Mouse (Mus musculus): Measurements from ENCODE around the gene Slc6a18. TPM values are rescaled to one million over a fixed set of nuclear protein-coding genes. Genes with fewer than 3 reads are reported as not detected.

Slc6a18 gene
- not detected in 2 replicates for polyA plus RNA-seq (2014; fragmentation: Nextera tagmentation; extraction: Ambion mirVana)

- H3K9ac ChIP-seq (ENCODE audit: low read length): no peak within 1 kb of the TSS
- DNase-seq (ENCODE audit: low spot score): no peak
- no peaks in the 10 kb centered on the region for H3K9me3 ChIP-seq (ENCODE audit: control insufficient read depth, low read length)
Measured at GRCm38 (mm10) chr13:73677853-73678252, at the start of gene Slc6a18. Gene Slc6a18, minus strand, starts transcription at chr13:73678023.

GRCm38 (mm10) chr13:73725315-73725714 lies 47.5 kb upstream of the Slc6a18 start:
- WGBS: 86% methylated on average over 5 of the region's 5 CpGs
- Histone ChIP-seq H3K27me3 (ENCODE audit: control insufficient read depth, insufficient read depth, low read length) (no peaks in the 10 kb centered on the region), H3K4me3 (ENCODE audit: low read depth, low read length) (no peak overlapping the region), H3K4me2 (ENCODE audit: low read depth, severe bottlenecking) (no peak overlapping the region), H3K9me3 (ENCODE audit: control insufficient read depth, low read length) (no peaks in the 10 kb centered on the region), H3K27ac (replicated peaks; ENCODE audit: low read depth, low read length) (no peak overlapping the region), H3K4me1 (ENCODE audit: control insufficient read depth, insufficient read depth, low read length) (no peaks in the 10 kb centered on the region), H3K36me3 (ENCODE audit: control insufficient read depth, insufficient read depth, low read length) (no peaks in the 10 kb centered on the region), H3K9ac (ENCODE audit: low read length) (no peak overlapping the region)
- ATAC-seq (ENCODE audit: insufficient number of reproducible peaks, low FRiP score, low TSS enrichment, low read depth): no peak
- no peak for DNase-seq (ENCODE audit: low spot score)

More at GRCm38 (mm10) chr13:73677853-73678252, at the start of gene Slc6a18:
- no peak for ATAC-seq (ENCODE audit: insufficient number of reproducible peaks, low FRiP score, low TSS enrichment, low read depth)
- Histone ChIP-seq H3K27me3 (ENCODE audit: control insufficient read depth, insufficient read depth, low read length) (no peaks in the 10 kb centered on the region), H3K4me3 (ENCODE audit: low read depth, low read length) (no peak within 1 kb of the TSS), H3K4me1 (ENCODE audit: control insufficient read depth, insufficient read depth, low read length) (no peaks in the 10 kb centered on the region), H3K4me2 (ENCODE audit: low read depth, severe bottlenecking) (no peak within 1 kb of the TSS), H3K27ac (replicated peaks; ENCODE audit: low read depth, low read length) (no peak within 1 kb of the TSS), H3K36me3 (ENCODE audit: control insufficient read depth, insufficient read depth, low read length) (no peaks in the 10 kb centered on the region)
- WGBS: 93% methylated on average over 3 of the region's 3 CpGs

DNA sequence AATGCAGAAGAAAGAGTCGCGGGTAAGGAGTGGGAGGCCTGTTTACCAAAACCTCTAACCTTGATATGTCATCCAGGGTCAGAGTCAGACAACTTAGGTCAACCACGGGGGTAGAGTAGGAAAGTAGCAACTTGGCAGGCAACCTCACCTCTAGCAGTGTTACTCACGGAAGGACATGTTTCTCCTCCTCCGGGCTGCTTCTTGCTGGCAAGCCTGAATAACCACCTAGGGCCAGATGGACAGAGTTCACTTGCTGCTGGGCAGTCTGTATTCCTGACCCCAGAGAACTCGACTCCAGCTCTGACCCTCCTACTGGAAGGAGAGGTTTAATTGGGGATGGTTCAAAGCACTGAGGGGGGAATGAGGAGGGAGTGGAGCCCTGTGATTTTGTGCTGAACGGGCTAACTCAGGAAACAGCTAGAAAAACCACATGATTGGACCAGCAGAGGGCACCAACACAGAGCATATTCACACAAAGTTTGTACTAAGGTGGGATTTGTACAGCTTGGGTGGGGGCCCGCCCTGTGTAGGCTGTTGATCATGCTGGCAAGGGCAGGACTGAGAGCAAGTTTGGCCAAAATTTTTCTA lies 45.4 kb upstream of the Slc6a18 start:
- DNase-seq (ENCODE audit: low spot score) (peak; percentile 73), ATAC-seq (ENCODE audit: insufficient number of reproducible peaks, low FRiP score, low TSS enrichment, low read depth) (peak; percentile 57; the same call in 1 of the 2 replicates)
- H3K36me3 ChIP-seq (ENCODE audit: control insufficient read depth, insufficient read depth, low read length): no peaks in the 10 kb centered on the region
- H3K9ac ChIP-seq (ENCODE audit: low read length): no peak overlapping the region
- no peaks in the 10 kb centered on the region for H3K27me3 ChIP-seq (ENCODE audit: control insufficient read depth, insufficient read depth, low read length)
- 40% methylated on average over 8 of the region's 8 CpGs for WGBS
- no peaks in the 10 kb centered on the region for H3K9me3 ChIP-seq (ENCODE audit: control insufficient read depth, low read length)
- no peak overlapping the region for H3K4me3 ChIP-seq (ENCODE audit: low read depth, low read length)
- no peak overlapping the region for H3K27ac ChIP-seq (replicated peaks; ENCODE audit: low read depth, low read length)
- no peaks in the 10 kb centered on the region for H3K4me1 ChIP-seq (ENCODE audit: control insufficient read depth, insufficient read depth, low read length)
- no peak overlapping the region for H3K4me2 ChIP-seq (ENCODE audit: low read depth, severe bottlenecking)

GRCm38 (mm10) chr13:73720241-73720640 lies 42.4 kb upstream of the Slc6a18 start:
- Histone ChIP-seq H3K36me3 (ENCODE audit: control insufficient read depth, insufficient read depth, low read length) (no peaks in the 10 kb centered on the region), H3K9me3 (ENCODE audit: control insufficient read depth, low read length) (no peaks in the 10 kb centered on the region), H3K9ac (ENCODE audit: low read length) (no peak overlapping the region), H3K27ac (replicated peaks; ENCODE audit: low read depth, low read length) (no peak overlapping the region), H3K27me3 (ENCODE audit: control insufficient read depth, insufficient read depth, low read length) (no peaks in the 10 kb centered on the region), H3K4me2 (ENCODE audit: low read depth, severe bottlenecking) (no peak overlapping the region), H3K4me1 (ENCODE audit: control insufficient read depth, insufficient read depth, low read length) (no peaks in the 10 kb centered on the region), H3K4me3 (ENCODE audit: low read depth, low read length) (no peak overlapping the region)
- WGBS: 87% methylated on average over 4 of the region's 4 CpGs
- DNase-seq (ENCODE audit: low spot score): no peak
- ATAC-seq (ENCODE audit: insufficient number of reproducible peaks, low FRiP score, low TSS enrichment, low read depth): no peak

- Histone ChIP-seq H3K36me3 (ENCODE audit: control insufficient read depth, insufficient read depth, low read length) (no peaks in the 10 kb centered on the region), H3K27me3 (ENCODE audit: control insufficient read depth, insufficient read depth, low read length) (no peaks in the 10 kb centered on the region), H3K27ac (replicated peaks; ENCODE audit: low read depth, low read length) (no peak overlapping the region), H3K9me3 (ENCODE audit: control insufficient read depth, low read length) (no peaks in the 10 kb centered on the region), H3K9ac (ENCODE audit: low read length) (no peak overlapping the region), H3K4me2 (ENCODE audit: low read depth, severe bottlenecking) (no peak overlapping the region), H3K4me3 (ENCODE audit: low read depth, low read length) (no peak overlapping the region), H3K4me1 (ENCODE audit: control insufficient read depth, insufficient read depth, low read length) (no peaks in the 10 kb centered on the region)
- ATAC-seq (ENCODE audit: insufficient number of reproducible peaks, low FRiP score, low TSS enrichment, low read depth): no peak
- peak; percentile 93 for DNase-seq (ENCODE audit: low spot score)
- 1% methylated on average over 2 of the region's 2 CpGs for WGBS
Measured at GRCm38 (mm10) chr13:73718225-73718624, 40.4 kb upstream of the Slc6a18 start.

DNA sequence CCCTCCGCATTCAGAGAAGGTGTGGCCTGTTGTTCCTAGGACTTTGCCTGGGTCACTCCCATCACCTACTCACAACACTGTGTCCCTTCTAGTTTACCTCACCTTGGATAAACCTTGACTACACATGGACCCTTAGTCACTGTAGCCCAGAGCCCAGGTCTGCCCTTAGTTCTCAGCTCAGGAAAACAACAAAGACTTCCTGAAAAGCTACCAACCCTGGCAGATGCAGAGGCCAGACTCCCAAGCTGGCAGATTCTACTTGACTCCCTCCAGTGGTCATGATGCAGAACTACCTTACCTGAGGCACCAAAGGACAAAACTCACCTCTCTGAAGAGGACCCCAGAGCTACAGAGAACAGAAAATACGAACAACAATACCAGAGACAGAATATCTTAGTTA lies 36.2 kb upstream of the Slc6a18 start:
- DNase-seq (ENCODE audit: low spot score): no peak
- Histone ChIP-seq H3K4me2 (ENCODE audit: low read depth, severe bottlenecking) (no peak overlapping the region), H3K27ac (replicated peaks; ENCODE audit: low read depth, low read length) (no peak overlapping the region), H3K36me3 (ENCODE audit: control insufficient read depth, insufficient read depth, low read length) (no peaks in the 10 kb centered on the region), H3K4me3 (ENCODE audit: low read depth, low read length) (no peak overlapping the region), H3K27me3 (ENCODE audit: control insufficient read depth, insufficient read depth, low read length) (no peaks in the 10 kb centered on the region), H3K9me3 (ENCODE audit: control insufficient read depth, low read length) (no peaks in the 10 kb centered on the region), H3K4me1 (ENCODE audit: control insufficient read depth, insufficient read depth, low read length) (no peaks in the 10 kb centered on the region), H3K9ac (ENCODE audit: low read length) (no peak overlapping the region)
- ATAC-seq (ENCODE audit: insufficient number of reproducible peaks, low FRiP score, low TSS enrichment, low read depth): no peak
- WGBS: 58% methylated on average over 2 of the region's 2 CpGs

- H3K4me3 ChIP-seq (ENCODE audit: low read depth, low read length): no peak overlapping the region
- H3K27me3 ChIP-seq (ENCODE audit: control insufficient read depth, insufficient read depth, low read length): no peaks in the 10 kb centered on the region
- H3K9ac ChIP-seq (ENCODE audit: low read length): no peak overlapping the region
- H3K4me1 ChIP-seq (ENCODE audit: control insufficient read depth, insufficient read depth, low read length): no peaks in the 10 kb centered on the region
- 89% methylated on average over 4 of the region's 4 CpGs for WGBS
- no peak for DNase-seq (ENCODE audit: low spot score)
- no peaks in the 10 kb centered on the region for H3K9me3 ChIP-seq (ENCODE audit: control insufficient read depth, low read length)
- no peak overlapping the region for H3K4me2 ChIP-seq (ENCODE audit: low read depth, severe bottlenecking)
- H3K27ac ChIP-seq (replicated peaks; ENCODE audit: low read depth, low read length): no peak overlapping the region
- no peak for ATAC-seq (ENCODE audit: insufficient number of reproducible peaks, low FRiP score, low TSS enrichment, low read depth)
- no peaks in the 10 kb centered on the region for H3K36me3 ChIP-seq (ENCODE audit: control insufficient read depth, insufficient read depth, low read length)
Measured at GRCm38 (mm10) chr13:73713204-73713603, 35.4 kb upstream of the Slc6a18 start.

DNA sequence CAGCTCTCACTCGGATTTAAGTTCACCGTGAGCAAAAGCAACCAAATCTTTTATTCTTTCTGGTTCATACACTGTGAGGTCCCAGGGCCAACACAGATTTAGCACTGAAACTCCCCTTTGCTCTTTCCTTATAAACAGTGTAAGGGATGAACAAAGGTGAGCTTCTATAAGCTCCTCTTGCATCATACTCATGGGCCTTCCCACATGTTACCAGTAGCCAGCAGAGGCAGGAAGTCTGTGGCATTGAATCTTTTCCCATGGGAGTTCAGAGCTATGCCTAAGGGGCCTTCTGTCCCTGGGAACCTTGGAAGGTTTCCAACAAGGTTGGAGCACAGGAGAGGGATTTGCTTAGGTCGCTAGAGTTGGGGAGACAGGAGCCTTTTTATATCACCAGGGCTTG lies 34.4 kb upstream of the Slc6a18 start:
- H3K27me3 ChIP-seq (ENCODE audit: control insufficient read depth, insufficient read depth, low read length): no peaks in the 10 kb centered on the region
- WGBS: 79% methylated on average over 3 of the region's 3 CpGs
- H3K4me3 ChIP-seq (ENCODE audit: low read depth, low read length): no peak overlapping the region
- DNase-seq (ENCODE audit: low spot score): no peak
- H3K27ac ChIP-seq (replicated peaks; ENCODE audit: low read depth, low read length): no peak overlapping the region
- H3K9me3 ChIP-seq (ENCODE audit: control insufficient read depth, low read length): no peaks in the 10 kb centered on the region
- no peaks in the 10 kb centered on the region for H3K4me1 ChIP-seq (ENCODE audit: control insufficient read depth, insufficient read depth, low read length)
- no peaks in the 10 kb centered on the region for H3K36me3 ChIP-seq (ENCODE audit: control insufficient read depth, insufficient read depth, low read length)
- H3K4me2 ChIP-seq (ENCODE audit: low read depth, severe bottlenecking): no peak overlapping the region
- ATAC-seq (ENCODE audit: insufficient number of reproducible peaks, low FRiP score, low TSS enrichment, low read depth): no peak
- no peak overlapping the region for H3K9ac ChIP-seq (ENCODE audit: low read length)

GRCm38 (mm10) chr13:73711803-73712202 lies 34.0 kb upstream of the Slc6a18 start:
- H3K27me3 ChIP-seq (ENCODE audit: control insufficient read depth, insufficient read depth, low read length): no peaks in the 10 kb centered on the region
- ATAC-seq (ENCODE audit: insufficient number of reproducible peaks, low FRiP score, low TSS enrichment, low read depth) (no peak), DNase-seq (ENCODE audit: low spot score) (no peak)
- H3K27ac ChIP-seq (replicated peaks; ENCODE audit: low read depth, low read length): no peak overlapping the region
- H3K36me3 ChIP-seq (ENCODE audit: control insufficient read depth, insufficient read depth, low read length): no peaks in the 10 kb centered on the region
- no peak overlapping the region for H3K4me3 ChIP-seq (ENCODE audit: low read depth, low read length)
- 84% methylated on average over 5 of the region's 5 CpGs for WGBS
- no peak overlapping the region for H3K4me2 ChIP-seq (ENCODE audit: low read depth, severe bottlenecking)
- no peaks in the 10 kb centered on the region for H3K9me3 ChIP-seq (ENCODE audit: control insufficient read depth, low read length)
- no peaks in the 10 kb centered on the region for H3K4me1 ChIP-seq (ENCODE audit: control insufficient read depth, insufficient read depth, low read length)
- H3K9ac ChIP-seq (ENCODE audit: low read length): no peak overlapping the region

Measured in limb, embryonic 11.5 days (tissue).